Mouse (Mus musculus): Measurements from ENCODE around the gene Baz2b.

Baz2b gene

DNA sequence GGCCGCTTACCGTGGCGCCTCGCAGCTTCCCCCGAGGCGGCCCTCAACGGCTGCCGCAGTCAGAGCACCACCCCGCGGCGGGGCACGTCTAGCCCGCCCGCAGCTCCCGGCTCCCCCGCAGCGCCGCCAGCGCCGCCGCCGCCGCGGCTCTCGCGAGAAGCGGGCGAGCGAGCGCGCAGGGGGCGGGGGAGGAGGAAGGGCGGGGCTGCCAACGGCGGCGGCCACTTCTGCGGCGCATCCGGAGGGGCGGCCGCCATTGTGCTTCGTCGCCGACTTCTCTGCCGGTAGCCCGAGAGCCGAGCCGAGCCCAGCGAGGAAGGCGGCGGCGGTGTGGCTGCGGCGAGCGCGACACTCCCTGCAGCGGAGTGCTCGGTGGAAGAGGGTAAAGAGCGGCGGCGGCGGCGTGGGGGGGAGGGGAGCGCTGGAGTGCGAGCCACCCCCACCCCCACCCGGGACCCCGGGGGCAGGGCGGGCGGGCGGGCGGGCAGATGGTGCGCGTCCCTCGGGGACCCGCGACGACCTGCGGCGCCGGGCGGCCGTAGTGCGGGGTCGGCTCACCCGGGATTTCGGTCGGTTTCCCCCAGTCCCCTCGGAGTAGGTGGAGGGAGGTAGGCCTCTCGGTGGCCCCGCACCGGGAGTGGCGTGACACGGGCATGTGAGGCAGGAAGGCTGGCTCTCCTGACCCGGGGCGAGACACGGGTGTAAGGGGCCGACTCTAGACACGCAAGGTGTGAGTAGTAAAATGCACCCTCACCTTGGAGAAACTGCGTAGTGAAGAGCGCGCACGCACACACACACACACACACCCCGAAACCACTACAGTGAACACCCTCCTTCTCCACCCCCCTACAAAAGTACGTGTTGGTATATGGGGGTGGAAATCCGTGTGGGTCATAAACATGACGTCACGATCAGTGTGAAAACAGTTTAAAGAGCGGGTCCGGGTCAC, at the start of gene Baz2b, which contains the start of gene March7:
TSS of gene Baz2b (minus strand) at position 137 of the 949 bp plus-strand sequence.
TSS of gene March7 (plus strand) at position 185 of the 949 bp plus-strand sequence.
- DNase-seq (ENCODE audit: low spot score) = peak; percentile 91

DNA sequence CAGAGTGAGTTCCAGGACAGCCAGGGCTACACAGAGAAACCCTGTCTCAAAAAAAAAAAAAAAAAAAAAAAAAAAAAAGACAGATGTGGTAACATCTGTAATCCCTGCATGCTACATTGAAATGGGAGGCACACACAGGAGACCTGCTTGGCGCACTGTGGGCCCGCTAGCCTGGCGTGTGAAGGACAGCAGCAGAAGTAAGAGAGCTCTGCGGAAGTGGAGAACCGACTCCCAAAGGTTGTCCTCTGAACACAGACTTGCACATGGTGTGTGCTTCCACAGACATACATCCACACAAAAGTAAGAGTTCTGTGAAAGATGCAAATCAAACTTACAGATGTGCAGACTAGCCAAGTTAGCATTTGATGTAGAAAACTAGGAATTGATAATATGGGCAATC, 49.5 kb upstream of the Baz2b start:
- DNase-seq (ENCODE audit: low spot score) = no peak

DNA sequence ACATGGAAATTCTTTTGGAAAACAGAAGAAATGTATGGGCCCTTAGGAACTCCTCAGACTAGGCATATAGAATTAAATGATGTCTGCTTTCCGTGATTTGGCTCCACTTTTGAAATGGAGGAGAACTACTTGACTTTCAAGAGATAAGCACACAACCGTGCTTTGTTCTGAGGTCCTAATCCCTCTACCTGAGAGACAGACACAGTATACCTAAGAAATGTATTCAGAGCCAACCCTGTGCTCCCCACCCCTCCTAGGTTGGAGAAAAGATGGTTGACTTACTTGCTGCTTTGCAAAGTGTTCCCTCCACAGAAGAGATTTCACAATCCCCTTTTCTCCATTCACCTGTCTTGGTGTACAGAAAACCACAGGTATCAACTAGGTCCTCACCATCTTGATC, 47.1 kb upstream of the Baz2b start:
- no peak for DNase-seq (ENCODE audit: low spot score)

DNA sequence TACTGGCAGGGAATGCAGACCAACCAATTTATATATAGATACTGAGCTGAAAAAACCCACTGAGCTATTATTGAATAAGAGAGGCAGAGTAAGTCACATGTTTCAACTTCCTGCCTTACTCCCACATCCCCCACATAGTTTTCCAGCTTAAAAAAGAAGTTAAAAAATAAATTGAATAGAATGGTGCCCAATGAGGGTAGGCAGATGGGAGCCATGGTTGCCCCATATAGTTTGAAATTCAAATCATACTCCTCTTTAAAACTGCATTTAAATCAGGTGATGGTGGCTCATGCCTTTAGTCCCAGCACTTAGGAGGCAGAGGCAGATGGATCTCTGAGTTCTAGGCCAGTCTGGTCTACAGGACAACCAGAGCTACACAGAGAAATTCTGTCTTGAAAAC, 43.9 kb upstream of the Baz2b start:
- no peak for DNase-seq (ENCODE audit: low spot score)

DNA sequence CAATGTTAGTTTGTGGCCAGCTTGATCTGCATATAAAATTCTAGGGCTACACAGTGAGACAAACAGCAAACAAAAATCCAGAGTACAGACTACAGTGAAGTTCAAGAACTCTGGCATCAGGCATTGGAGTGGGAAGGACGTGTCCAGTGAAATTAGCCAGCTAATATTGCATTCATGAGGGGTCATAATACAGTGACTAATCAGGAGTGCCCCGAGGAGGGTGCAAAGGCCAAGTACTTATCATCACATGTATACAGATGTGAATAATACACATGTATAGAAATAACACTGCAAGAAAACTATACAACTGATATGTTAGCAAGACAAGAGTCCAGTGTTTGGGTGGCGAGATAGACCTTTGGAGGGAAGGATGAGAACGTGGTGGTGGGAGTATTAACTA, 43.1 kb upstream of the Baz2b start:
- DNase-seq (ENCODE audit: low spot score) = no peak

DNA sequence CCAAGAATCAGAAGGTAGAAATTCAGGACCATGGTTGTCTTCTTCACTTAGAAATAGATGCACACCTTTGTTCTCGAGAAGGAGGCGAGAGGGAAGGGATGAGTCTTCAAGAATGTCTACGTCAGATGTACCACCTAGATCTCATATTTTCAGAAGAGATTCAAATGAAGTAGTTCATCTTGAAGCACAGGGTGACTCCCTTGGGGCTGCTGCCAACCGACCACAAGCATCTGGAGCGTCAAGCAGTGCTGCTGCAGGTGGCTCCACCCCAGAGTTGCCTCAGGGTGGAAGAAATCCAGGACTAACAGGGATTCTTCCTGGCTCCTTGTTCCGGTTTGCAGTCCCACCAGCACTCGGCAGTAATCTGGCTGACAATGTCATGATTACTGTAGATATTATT, 24.9 kb upstream of the Baz2b start:
- DNase-seq (ENCODE audit: low spot score) = no peak

DNA sequence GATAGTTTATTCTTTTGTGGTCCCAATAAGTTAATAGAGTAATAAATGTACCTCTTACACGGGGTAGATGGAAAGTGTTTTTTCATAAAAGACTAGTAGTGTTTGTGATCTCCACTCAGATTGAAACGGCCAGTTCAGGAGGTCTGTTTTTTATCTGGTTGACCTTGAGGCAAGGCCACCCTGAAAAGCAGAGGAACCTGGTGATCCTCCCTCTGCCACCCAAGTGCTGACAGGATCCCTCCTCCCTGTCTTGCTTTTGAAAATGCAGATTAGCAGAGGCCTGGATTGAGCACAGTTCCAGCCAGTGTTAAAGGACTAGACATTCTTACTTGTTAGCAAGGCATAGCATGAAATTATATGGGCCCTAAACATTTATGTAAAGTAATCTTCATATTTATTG, 23.5 kb upstream of the Baz2b start:
- no peak for DNase-seq (ENCODE audit: low spot score)

DNA sequence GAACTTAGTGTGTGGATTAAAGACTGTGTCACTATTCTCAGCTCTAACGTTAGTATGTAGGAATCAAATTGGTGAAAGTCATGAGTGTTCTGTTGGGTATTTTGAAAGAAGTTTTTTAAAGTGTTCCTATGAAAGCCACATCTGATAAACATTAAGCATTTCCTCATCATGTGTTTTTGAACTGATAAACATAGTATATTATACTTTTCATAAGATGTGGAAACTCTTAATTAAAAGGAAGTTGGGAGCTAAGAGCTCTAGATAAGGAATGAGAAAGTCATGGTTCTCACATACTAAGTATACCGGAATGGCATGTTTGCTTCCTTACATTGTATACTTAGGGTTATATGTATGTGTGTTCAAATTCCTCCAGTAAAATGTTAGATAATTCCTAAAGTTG, 20.7 kb upstream of the Baz2b start:
- DNase-seq (ENCODE audit: low spot score) = no peak

DNA sequence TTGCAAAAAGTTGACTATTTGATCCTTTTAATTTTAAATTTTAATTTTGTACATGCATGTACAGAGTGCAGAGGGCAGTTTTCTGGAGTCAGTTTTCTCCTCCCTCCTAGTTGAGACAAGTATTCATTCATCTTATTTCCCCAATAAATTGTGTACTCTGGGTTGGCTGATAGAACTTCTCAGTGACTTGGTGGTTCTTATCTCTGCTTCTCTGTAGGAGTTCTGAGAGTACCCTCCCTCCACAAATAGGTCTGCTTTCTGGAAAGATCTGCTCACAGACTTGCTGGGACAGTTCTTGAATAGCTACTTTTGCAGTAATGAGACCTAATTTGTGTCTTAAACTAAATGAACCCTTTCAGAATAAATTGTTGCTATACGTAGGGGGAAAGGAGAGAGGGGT, 18.8 kb upstream of the Baz2b start:
- DNase-seq (ENCODE audit: low spot score) = no peak

DNA sequence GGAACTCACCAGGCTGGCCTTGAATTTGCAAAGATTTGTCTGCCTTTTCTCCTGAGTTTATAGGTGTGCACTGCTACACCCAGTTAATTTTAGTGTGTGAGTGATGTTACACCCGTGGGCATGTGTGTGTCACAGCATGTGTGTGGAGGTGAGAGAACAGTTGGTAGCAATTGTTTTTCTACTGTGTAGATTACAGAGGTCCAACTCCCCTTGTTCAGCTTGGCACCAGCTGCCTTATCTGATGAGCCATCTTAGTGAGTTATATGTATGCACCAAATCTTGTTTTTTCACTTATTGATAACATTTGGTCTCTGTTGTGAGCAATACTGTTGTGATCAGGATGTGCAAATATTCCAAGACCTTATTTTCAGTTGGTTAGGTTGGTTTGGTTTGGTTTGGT, 13.8 kb upstream of the Baz2b start:
- no peak for DNase-seq (ENCODE audit: low spot score)

DNA sequence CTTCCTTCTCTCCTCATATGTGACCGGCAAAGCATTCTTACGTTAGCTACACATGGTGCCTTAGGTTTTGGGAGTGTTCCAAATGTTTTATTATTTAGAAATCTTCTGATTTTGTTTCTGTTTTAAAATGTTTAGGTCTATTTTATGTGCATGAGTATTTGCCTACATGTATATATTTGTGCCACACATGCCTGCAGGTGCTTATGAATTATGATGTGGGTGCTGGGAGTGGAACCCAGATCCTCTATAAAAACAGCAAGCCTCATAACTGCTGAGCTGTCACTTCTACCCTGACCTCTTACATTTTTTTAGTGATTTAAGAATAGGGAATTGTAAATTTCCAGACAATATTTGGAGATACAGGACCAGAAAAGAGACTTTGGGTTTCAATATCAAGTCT, 12.3 kb upstream of the Baz2b start:
- no peak for DNase-seq (ENCODE audit: low spot score)

DNA sequence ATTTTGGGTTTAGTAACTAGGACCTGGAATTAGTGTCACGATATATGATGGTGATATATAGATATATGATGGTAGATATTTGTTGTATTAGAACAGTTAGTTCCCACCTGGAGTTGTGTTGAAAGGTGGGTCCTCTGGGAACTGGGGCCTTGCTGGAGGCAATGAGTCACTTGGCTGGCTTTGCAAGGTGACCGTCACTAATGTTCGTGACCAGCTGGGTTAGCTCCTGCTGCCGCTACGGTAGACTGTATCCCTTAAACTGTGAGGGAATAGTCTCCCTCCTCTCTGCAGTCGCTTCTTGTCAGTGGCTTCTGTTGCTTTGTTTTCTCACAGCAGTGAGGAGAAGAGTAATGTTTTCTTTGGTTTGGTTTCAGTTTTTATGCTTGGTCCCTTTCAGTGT, 11.6 kb upstream of the Baz2b start:
- DNase-seq (ENCODE audit: low spot score) = no peak

DNA sequence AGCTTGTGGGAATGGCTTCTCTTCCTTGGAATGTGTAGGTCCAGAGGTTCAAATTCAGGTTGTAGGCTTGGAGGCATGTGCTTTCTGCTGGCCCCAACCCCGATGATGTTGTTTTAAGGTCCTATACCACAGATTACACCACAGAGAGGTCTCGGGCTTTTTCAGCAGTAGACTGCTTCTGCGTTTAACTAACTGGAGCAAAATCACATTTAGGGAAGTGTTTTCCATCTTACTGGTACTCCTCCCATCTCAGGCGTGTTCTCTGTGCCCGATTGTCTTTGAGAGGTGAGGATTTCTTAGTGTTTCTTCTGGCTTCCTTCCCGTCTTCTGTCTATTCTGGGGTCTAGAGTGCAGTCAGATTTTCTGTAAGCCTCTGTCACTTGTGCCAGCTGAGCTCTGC, 8.0 kb upstream of the Baz2b start:
- no peak for DNase-seq (ENCODE audit: low spot score)

DNA sequence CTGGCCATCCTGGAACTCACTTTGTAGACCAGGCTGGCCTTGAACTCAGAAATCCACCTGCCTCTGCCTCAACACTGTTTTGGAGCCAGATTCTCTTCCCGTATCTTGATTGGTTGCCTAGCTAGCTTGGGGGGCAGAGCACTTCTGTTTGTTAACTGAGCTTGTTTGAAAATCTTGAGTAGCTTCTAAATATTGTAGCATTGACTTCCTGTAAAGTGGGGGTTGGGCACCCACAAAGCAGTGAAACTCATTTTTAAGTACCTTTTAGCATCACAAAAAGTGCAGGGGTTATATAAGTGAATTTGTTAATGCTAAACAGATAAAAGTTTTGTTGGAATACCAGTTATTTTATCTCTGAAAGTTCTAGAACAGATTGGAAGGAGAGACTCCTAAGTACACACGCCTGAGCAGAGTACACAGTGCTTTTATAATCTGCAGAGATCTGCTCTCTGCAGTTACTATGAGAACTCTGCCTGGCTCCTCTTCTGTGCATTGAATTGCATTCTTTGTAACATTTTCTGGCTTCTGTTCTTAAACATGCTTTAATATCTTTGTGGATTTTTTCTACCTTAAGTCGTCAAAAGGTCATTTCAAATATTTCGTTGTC, 7.0 kb upstream of the Baz2b start:
- no peak for DNase-seq (ENCODE audit: low spot score)

DNA sequence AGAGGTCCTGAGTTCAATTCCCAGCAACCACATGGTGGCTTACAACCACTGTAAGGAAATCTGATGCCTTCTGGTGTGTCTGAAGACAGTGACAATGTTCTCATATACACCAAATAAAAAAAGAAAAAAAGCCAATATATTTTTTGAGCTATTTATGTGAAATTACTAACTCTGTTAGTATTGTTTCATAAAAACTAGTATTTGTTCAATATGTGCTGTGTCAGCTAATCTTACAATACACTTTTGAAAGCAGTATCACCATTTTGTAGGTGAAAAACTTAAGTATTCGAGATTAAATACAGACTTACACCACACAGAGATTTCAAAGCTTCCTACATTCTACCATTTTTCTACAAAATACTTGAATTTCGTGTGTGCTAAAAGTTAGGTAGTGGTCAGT, 5.0 kb upstream of the Baz2b start:
- DNase-seq (ENCODE audit: low spot score) = no peak

DNA sequence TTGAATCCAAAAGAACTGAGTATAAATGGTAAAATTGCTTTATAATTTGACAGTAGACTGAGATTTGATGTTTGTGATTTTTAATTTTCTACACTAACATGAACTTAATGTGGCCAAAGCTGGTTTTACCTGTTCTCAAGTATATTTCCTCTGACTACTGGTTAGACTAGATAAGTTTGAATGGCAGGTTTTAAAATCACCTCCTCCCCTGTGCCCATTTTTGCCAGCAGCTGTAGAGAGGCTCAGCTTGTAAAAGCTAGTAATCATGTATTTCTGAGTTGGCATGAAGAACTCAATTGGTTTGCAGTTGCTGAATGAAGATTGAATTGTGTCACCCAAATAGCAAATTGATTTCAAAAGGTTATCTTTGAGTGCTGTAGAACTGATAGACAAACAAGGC, 2.8 kb upstream of the Baz2b start:
- no peak for DNase-seq (ENCODE audit: low spot score)

DNA sequence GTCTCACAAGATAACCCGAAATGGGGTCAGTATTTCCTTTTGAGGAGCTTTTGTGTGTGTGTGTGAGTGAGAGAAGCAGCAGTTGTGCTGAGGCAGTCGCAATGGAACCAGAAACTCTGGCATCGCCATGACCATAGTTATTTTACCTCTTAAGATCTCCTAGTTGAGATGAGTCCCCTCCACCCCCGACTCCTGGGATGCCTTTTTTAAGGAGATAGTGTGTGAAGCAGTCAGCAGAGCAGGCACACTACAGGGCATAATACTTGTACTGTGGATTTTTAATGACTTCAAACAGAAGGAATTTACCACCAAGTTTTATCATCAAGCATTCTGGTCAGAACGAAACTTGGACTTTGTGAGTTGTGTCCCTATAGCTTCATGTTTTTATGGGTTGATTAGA, 1.2 kb upstream of the Baz2b start:
- no peak for DNase-seq (ENCODE audit: low spot score)

DNA sequence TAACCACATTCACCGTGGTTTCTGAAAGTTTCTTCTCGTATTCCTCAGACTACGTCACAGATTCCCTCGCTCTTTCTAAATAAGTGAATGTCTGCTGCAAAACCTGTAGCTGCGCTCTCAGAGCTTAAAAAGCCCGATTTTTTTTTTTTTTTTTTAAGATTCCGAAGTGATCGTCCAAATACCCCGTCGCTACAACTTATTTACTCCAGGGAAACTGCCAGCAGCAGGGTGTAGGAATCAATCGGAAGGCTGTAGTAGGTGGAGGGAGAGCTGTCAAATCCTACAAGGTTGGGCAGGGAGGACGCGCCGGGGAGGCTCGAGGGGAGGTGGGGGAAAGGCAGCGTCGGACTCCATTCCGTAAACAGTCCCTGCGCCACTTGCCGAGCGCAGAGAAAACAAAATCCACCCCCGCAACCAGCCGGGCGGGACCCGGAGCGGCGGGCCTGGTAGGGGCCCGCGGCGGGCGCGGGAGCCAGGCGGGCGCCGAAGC, 472 bp downstream of the Baz2b start:
- DNase-seq (ENCODE audit: low spot score) = peak; percentile 63

DNA sequence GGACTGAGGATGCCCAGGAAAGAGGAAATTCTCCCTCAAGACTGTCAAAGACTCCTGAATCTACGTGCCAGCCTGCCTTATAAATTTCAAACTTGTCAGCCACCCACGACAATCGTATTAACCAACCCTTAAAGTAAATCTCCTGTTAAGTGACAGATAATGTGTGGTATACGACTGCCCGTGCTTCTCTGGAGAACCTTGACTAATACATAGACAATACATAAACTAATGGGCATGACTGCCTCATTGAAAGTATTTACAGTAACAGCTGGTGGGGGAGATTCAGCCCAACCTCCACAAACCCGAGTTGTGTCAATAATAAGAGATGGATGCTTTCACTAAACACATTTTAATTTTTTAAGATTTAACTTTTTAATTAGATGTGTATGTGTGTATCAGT, 3.8 kb downstream of the Baz2b start:
- DNase-seq (ENCODE audit: low spot score) = no peak

DNA sequence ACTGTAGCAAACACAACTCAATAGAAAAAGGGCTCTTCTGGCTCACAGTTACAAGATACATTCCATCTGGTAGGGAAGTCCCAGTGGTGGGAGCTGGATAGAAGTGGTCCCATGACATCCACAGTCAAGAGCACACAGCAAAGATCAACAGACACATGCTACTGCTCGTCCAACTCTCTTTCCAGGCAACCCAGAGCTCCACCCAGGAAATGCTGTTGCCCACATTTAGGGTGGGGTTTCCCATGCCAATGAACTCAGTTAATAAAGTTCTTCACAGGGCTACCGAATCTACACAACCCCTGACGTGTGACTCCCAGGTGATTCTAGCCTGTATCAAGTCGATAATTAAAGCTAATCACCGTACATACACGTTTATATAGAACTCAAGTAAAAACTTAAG, 5.5 kb downstream of the Baz2b start:
- DNase-seq (ENCODE audit: low spot score) = no peak

DNA sequence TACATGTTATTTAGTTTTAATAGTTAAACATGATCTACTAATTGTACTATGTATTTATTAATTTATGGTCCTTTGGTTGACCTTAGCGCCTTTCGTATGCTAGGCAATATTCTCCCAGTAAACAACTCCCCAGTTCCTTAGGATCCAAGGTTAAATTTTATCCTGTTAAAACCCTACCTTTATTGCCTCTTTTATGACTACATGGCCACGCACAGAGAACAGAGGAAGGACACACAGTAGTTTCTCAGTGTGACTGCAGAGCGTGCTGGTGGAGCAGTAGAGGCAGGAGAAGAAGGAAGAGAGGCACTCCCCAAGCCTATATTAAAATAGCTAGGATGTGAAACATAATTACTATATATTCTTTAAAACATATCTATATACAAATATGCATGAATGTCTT, 5.9 kb downstream of the Baz2b start:
- DNase-seq (ENCODE audit: low spot score) = no peak

DNA sequence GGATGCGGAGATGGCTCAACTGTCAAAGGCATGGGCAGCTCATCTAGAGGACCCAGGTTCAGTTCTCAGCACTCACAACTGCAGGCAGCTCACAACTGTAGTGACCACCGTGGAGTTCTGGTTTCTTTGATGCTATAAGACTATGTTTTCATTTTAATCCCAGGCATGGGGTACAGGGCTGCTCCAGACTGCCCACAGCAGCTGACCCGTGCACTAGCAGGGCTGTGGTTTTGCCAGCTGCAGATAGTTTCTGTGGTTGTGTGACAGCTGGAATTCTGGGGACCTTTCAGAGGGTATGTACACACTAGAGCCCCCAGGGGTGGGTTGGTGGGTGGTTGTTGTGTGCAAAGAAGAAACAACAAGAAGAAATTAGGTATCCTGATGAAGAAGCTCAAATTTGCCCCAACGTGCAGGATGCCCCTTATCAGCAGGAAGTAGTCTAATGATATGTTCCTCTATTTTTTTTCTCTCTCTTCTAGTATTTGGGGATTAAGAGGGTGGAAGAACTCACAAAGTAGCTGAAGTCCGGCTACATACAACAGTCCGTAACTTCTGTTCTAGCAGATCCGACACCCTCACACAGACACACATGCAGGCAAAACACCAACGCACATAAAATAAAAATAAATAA, 6.6 kb downstream of the Baz2b start:
- no peak for DNase-seq (ENCODE audit: low spot score)

DNA sequence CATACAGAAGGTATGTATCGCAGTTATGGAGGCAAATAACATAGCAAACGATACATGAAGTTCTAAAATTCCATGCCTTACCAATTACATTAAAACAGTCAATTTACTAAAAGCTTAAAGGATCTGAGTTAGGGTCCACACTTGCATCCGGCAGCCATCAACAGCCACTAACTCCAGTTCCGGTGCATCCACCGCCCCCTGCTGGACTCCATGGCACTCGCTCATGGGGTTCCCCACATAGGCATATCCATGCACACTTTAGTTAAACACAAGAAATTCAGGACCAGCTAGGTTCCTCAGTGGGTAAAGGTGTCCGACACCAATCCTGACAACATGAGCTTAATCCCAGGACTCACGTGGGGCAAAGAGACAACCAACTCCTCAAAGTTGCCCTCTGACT, 9.0 kb downstream of the Baz2b start:
- peak; percentile 77 for DNase-seq (ENCODE audit: low spot score)
